Mouse (Mus musculus): ENCODE measurements around the gene Trib2. TPM values are rescaled to one million over a fixed set of nuclear protein-coding genes. Genes with fewer than 3 reads are reported as not detected.

Gene Trib2
- polyA plus RNA-seq, 1 experiment from 2014 or later = 62.0 TPM

GRCm38 (mm10) chr12:15817365-15817764 is 643 bp upstream of the Trib2 start:
- 21% methylated on average over 4 of the region's 4 CpGs for WGBS
- Histone ChIP-seq H3K9me3 (ENCODE audit: control insufficient read depth, low read length) (no peaks in the 10 kb centered on the region), H3K27ac (replicated peaks; ENCODE audit: low read depth, low read length) (peak overlapping the region; percentile 98), H3K4me1 (ENCODE audit: control insufficient read depth, insufficient read depth, low read length) (peaks cover 9% of the 10 kb centered on the region), H3K4me3 (ENCODE audit: low read depth, low read length) (peak overlapping the region; percentile 70), H3K36me3 (ENCODE audit: control insufficient read depth, insufficient read depth, low read length) (no peaks in the 10 kb centered on the region), H3K4me2 (ENCODE audit: low read depth, low read length) (peak overlapping the region; percentile 77), H3K27me3 (replicated peaks; ENCODE audit: control insufficient read depth, insufficient read depth, low read length) (no peaks in the 10 kb centered on the region), H3K9ac (ENCODE audit: low read depth, low read length) (peak overlapping the region; percentile 90)
- ATAC-seq (ENCODE audit: low read depth) (no peak), DNase-seq (ENCODE audit: low spot score) (no peak)

DNA sequence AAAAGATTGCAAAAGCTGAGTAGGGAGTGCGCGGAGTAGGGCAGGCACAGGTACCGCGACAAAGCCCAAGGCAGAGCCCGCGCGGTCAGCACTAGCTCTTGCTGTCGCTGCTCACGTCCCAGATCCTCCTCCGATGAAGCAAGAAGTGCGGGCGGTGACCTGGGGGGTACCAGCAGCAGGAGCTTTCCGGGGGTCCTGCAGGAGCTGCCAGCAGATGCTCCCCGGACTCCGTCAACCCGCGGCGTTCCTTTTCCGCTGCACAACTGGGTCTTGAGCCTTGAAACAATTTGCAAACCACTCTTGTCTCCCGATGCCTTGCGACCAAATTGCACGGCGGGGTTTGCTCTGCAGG is 492 bp downstream of the Trib2 start:
- Histone ChIP-seq H3K4me1 (ENCODE audit: control insufficient read depth, insufficient read depth, low read length) (peaks cover 15% of the 10 kb centered on the region), H3K9me3 (ENCODE audit: control insufficient read depth, low read length) (no peaks in the 10 kb centered on the region), H3K36me3 (ENCODE audit: control insufficient read depth, insufficient read depth, low read length) (no peaks in the 10 kb centered on the region), H3K9ac (ENCODE audit: low read depth, low read length) (peak overlapping the region; percentile 90), H3K27me3 (replicated peaks; ENCODE audit: control insufficient read depth, insufficient read depth, low read length) (no peaks in the 10 kb centered on the region), H3K4me3 (ENCODE audit: low read depth, low read length) (peak overlapping the region; percentile 70), H3K27ac (replicated peaks; ENCODE audit: low read depth, low read length) (peak overlapping the region; percentile 98), H3K4me2 (ENCODE audit: low read depth, low read length) (peak overlapping the region; percentile 77)
- WGBS = under 1% methylated on average over 23 of the region's 23 CpGs
- ATAC-seq (ENCODE audit: low read depth) = peak; percentile 23; the same call in 1 of the 2 replicates
- DNase-seq (ENCODE audit: low spot score) = no peak

GRCm38 (mm10) chr12:15815576-15816253 is 1.0 kb downstream of the Trib2 start:
- no peaks in the 10 kb centered on the region for H3K9me3 ChIP-seq (ENCODE audit: control insufficient read depth, low read length)
- H3K4me3 ChIP-seq (ENCODE audit: low read depth, low read length) = peak overlapping the region; percentile 70
- 0% methylated on average over 42 of the region's 49 CpGs for WGBS
- no peaks in the 10 kb centered on the region for H3K27me3 ChIP-seq (replicated peaks; ENCODE audit: control insufficient read depth, insufficient read depth, low read length)
- H3K4me2 ChIP-seq (ENCODE audit: low read depth, low read length) = peak overlapping the region; percentile 77
- ATAC-seq (ENCODE audit: low read depth) (peak; percentile 39), DNase-seq (ENCODE audit: low spot score) (peak; percentile 96)
- peak overlapping the region; percentile 98 for H3K27ac ChIP-seq (replicated peaks; ENCODE audit: low read depth, low read length)
- H3K9ac ChIP-seq (ENCODE audit: low read depth, low read length) = peak overlapping the region; percentile 90
- peaks cover 20% of the 10 kb centered on the region for H3K4me1 ChIP-seq (ENCODE audit: control insufficient read depth, insufficient read depth, low read length)
- H3K36me3 ChIP-seq (ENCODE audit: control insufficient read depth, insufficient read depth, low read length) = no peaks in the 10 kb centered on the region

GRCm38 (mm10) chr12:15815170-15815575 is 1.5 kb downstream of the Trib2 start:
- Histone ChIP-seq H3K27me3 (replicated peaks; ENCODE audit: control insufficient read depth, insufficient read depth, low read length) (no peaks in the 10 kb centered on the region), H3K4me1 (ENCODE audit: control insufficient read depth, insufficient read depth, low read length) (peaks cover 21% of the 10 kb centered on the region), H3K27ac (replicated peaks; ENCODE audit: low read depth, low read length) (peak overlapping the region; percentile 98), H3K4me3 (ENCODE audit: low read depth, low read length) (peak overlapping the region; percentile 70), H3K36me3 (ENCODE audit: control insufficient read depth, insufficient read depth, low read length) (no peaks in the 10 kb centered on the region), H3K9me3 (ENCODE audit: control insufficient read depth, low read length) (no peaks in the 10 kb centered on the region), H3K9ac (ENCODE audit: low read depth, low read length) (peak overlapping the region; percentile 90), H3K4me2 (ENCODE audit: low read depth, low read length) (peak overlapping the region; percentile 77)
- peak; percentile 82 for DNase-seq (ENCODE audit: low spot score)
- no peak for ATAC-seq (ENCODE audit: low read depth)
- WGBS = 0% methylated on average over 23 of the region's 23 CpGs

GRCm38 (mm10) chr12:15814249-15815081 is 2.3 kb downstream of the Trib2 start:
- ATAC-seq (ENCODE audit: low read depth) = no peak
- Histone ChIP-seq H3K36me3 (ENCODE audit: control insufficient read depth, insufficient read depth, low read length) (peaks cover 5% of the 10 kb centered on the region; the same call in 1 of the 2 replicates), H3K27me3 (replicated peaks; ENCODE audit: control insufficient read depth, insufficient read depth, low read length) (no peaks in the 10 kb centered on the region), H3K4me2 (ENCODE audit: low read depth, low read length) (peak overlapping the region; percentile 77), H3K9me3 (ENCODE audit: control insufficient read depth, low read length) (no peaks in the 10 kb centered on the region), H3K27ac (replicated peaks; ENCODE audit: low read depth, low read length) (peak overlapping the region; percentile 98), H3K4me1 (ENCODE audit: control insufficient read depth, insufficient read depth, low read length) (peaks cover 25% of the 10 kb centered on the region), H3K4me3 (ENCODE audit: low read depth, low read length) (peak overlapping the region; percentile 70), H3K9ac (ENCODE audit: low read depth, low read length) (peak overlapping the region; percentile 90)
- WGBS = under 1% methylated on average over 32 of the region's 32 CpGs
- DNase-seq (ENCODE audit: low spot score) = peak; percentile 72

DNA sequence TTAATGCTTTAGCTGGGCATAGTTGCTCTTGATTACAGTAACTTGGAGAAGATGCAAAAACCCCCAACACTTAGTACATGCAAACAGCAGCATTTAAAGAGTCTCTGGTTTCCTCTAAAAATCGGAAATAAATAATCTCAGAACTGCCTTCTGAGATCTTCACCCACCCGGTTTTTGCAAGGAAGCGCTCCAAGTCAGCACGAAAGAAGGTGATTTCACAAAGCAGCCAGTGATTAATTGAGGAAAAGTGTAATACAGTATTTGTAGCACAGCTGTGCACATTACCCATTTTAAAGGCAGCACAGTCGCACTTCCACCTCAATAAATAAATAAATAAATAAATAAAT is 2.9 kb downstream of the Trib2 start:
- Histone ChIP-seq H3K27ac (replicated peaks; ENCODE audit: low read depth, low read length) (peak overlapping the region; percentile 98), H3K27me3 (replicated peaks; ENCODE audit: control insufficient read depth, insufficient read depth, low read length) (no peaks in the 10 kb centered on the region), H3K4me2 (ENCODE audit: low read depth, low read length) (peak overlapping the region; percentile 77), H3K4me3 (ENCODE audit: low read depth, low read length) (peak overlapping the region; percentile 70), H3K9ac (ENCODE audit: low read depth, low read length) (peak overlapping the region; percentile 90), H3K4me1 (ENCODE audit: control insufficient read depth, insufficient read depth, low read length) (peaks cover 25% of the 10 kb centered on the region), H3K9me3 (ENCODE audit: control insufficient read depth, low read length) (no peaks in the 10 kb centered on the region), H3K36me3 (ENCODE audit: control insufficient read depth, insufficient read depth, low read length) (peaks cover 9% of the 10 kb centered on the region; the same call in 1 of the 2 replicates)
- no peak for ATAC-seq (ENCODE audit: low read depth)
- WGBS = 9% methylated on average over 5 of the region's 5 CpGs
- no peak for DNase-seq (ENCODE audit: low spot score)

GRCm38 (mm10) chr12:15813133-15813818 is 3.4 kb downstream of the Trib2 start:
- Histone ChIP-seq H3K27ac (replicated peaks; ENCODE audit: low read depth, low read length) (peak overlapping the region; percentile 98), H3K36me3 (ENCODE audit: control insufficient read depth, insufficient read depth, low read length) (peaks cover 13% of the 10 kb centered on the region), H3K27me3 (replicated peaks; ENCODE audit: control insufficient read depth, insufficient read depth, low read length) (no peaks in the 10 kb centered on the region), H3K4me2 (ENCODE audit: low read depth, low read length) (peak overlapping the region; percentile 77), H3K9me3 (ENCODE audit: control insufficient read depth, low read length) (no peaks in the 10 kb centered on the region), H3K4me1 (ENCODE audit: control insufficient read depth, insufficient read depth, low read length) (peaks cover 25% of the 10 kb centered on the region), H3K4me3 (ENCODE audit: low read depth, low read length) (peak overlapping the region; percentile 70), H3K9ac (ENCODE audit: low read depth, low read length) (peak overlapping the region; percentile 90)
- DNase-seq (ENCODE audit: low spot score) = peak; percentile 54
- ATAC-seq (ENCODE audit: low read depth) = no peak
- 16% methylated on average over 12 of the region's 12 CpGs for WGBS

- Histone ChIP-seq H3K4me3 (ENCODE audit: low read depth, low read length) (peak overlapping the region; percentile 70), H3K4me1 (ENCODE audit: control insufficient read depth, insufficient read depth, low read length) (peaks cover 23% of the 10 kb centered on the region), H3K27me3 (replicated peaks; ENCODE audit: control insufficient read depth, insufficient read depth, low read length) (no peaks in the 10 kb centered on the region), H3K9ac (ENCODE audit: low read depth, low read length) (peak overlapping the region; percentile 90; the same call in 1 of the 2 replicates), H3K4me2 (ENCODE audit: low read depth, low read length) (peak overlapping the region; percentile 77), H3K9me3 (ENCODE audit: control insufficient read depth, low read length) (no peaks in the 10 kb centered on the region), H3K36me3 (ENCODE audit: control insufficient read depth, insufficient read depth, low read length) (peaks cover 22% of the 10 kb centered on the region), H3K27ac (replicated peaks; ENCODE audit: low read depth, low read length) (0 out of 2 replicates have a peak overlapping the region, but pooled peaks have one; percentile 2)
- WGBS = 43% methylated on average over 6 of the region's 6 CpGs
- ATAC-seq (ENCODE audit: low read depth) (no peak), DNase-seq (ENCODE audit: low spot score) (no peak)
Observed at GRCm38 (mm10) chr12:15812139-15812962, 4.4 kb downstream of the Trib2 start.
